17 mouse cellular contexts compared by ENCODE assay signal in the genomic region with DNA sequence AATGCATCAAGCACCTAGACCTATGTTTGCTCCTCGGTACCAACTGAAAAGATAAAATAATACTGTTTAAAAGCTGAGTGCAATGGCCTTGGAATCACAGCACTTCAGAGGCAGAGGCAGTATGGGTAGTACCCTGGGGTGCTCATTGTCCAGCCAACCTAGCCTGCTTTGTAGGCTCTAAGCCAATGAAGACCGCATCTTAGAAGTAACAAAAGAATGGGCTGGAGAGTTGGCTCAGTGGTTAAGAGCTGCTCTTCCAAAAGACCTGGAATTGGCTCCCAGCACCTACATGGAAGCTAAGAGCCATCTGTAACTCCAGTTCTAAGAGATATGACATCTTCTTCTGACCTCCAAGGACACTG.
A peak's percentile ranks its signal among the peaks of the same experiment; 100 is the strongest.
DNase-seq lines count a peak whose midpoint lies in the region; ATAC-seq and TF ChIP-seq lines count a peak whose summit lies in the region.
"Had no signal": no experiment of that assay in that cellular context is flagged by ENCODE, and none has a peak within 500 bp of the region (broad histone marks: within the 10 kb centered on the region; RNA-seq: fewer than 3 reads in every experiment).

No protein-coding gene starts in this region.

- no peak for TF ChIP-seq EP300 in heart, postnatal 0 days (IDR thresholded peaks at IDR 0.05; ENCODE audit: low read depth)

- TF ChIP-seq POLR2A in brain, embryonic 14.5 days (IDR thresholded peaks at IDR 0.05; ENCODE audit: borderline replicate concordance, extremely low read depth, insufficient read depth, insufficient read length, poor library complexity, severe bottlenecking), result no peak

- peaks cover 22% of the 10 kb centered on the region for H3K4me1 ChIP-seq in heart, embryonic 10.5 days
- H3K4me1 ChIP-seq in heart, postnatal 0 days (ENCODE audit: control insufficient read depth, insufficient read depth), result peaks cover 22% of the 10 kb centered on the region
- H3K4me1 ChIP-seq in lung, embryonic 14.5 days (ENCODE audit: insufficient read depth), result peaks cover 14% of the 10 kb centered on the region; the same call in 1 of the 2 replicates
- H3K4me1 ChIP-seq: limb, embryonic 12.5 days; midbrain, embryonic 15.5 days had no signal

- no peak for DNase-seq in heart, embryonic 10.5 days (ENCODE audit: low spot score)
- no peak for DNase-seq in heart, postnatal 10 days
- DNase-seq in heart, postnatal 0 days (ENCODE audit: low spot score), result no peak
- no peak for DNase-seq in heart, postnatal 36 days
- no peak for DNase-seq in lung, embryonic 14.5 days
- no peak for DNase-seq in lung, postnatal 10 days
- peak; percentile 24 for DNase-seq in brain, embryonic 14.5 days (ENCODE audit: low read depth)
- no peak for DNase-seq in gastrocnemius, adult 2 months
- DNase-seq: adrenal gland, postnatal 25 days; right cerebral cortex, postnatal 25 days; thymus, postnatal 25 days had no signal

- peaks cover 4% of the 10 kb centered on the region; the same call in 1 of the 2 replicates for H3K9me3 ChIP-seq in heart, embryonic 10.5 days
- H3K9me3 ChIP-seq in heart, postnatal 0 days (replicated peaks; ENCODE audit: control insufficient read depth, low read length), result no peaks in the 10 kb centered on the region
- no peaks in the 10 kb centered on the region for H3K9me3 ChIP-seq in lung, embryonic 14.5 days (ENCODE audit: low read depth, low read length)
- H3K9me3 ChIP-seq: embryonic facial prominence, embryonic 12.5 days; limb, embryonic 12.5 days; liver, embryonic 12.5 days; midbrain, embryonic 15.5 days had no signal

- TF ChIP-seq CTCF in heart, postnatal 0 days (IDR thresholded peaks at IDR 0.05; ENCODE audit: low read depth), result no peak
- no peak for TF ChIP-seq CTCF in lung, embryonic 14.5 days (IDR thresholded peaks at IDR 0.05; ENCODE audit: low read depth)
- no peak for TF ChIP-seq CTCF in brain, embryonic 14.5 days (IDR thresholded peaks at IDR 0.05; ENCODE audit: borderline replicate concordance, extremely low read depth, insufficient read depth, insufficient read length)
- TF ChIP-seq CTCF in gastrocnemius, adult 2 months (IDR thresholded peaks at IDR 0.05), result no peak

- no peaks in the 10 kb centered on the region for H3K36me3 ChIP-seq in heart, embryonic 10.5 days
- no peaks in the 10 kb centered on the region for H3K36me3 ChIP-seq in heart, postnatal 0 days (replicated peaks; ENCODE audit: control insufficient read depth, insufficient read depth, low read length)
- no peaks in the 10 kb centered on the region for H3K36me3 ChIP-seq in lung, embryonic 14.5 days (ENCODE audit: insufficient read depth)
- H3K36me3 ChIP-seq: embryonic facial prominence, embryonic 12.5 days; limb, embryonic 12.5 days; liver, embryonic 12.5 days; midbrain, embryonic 15.5 days had no signal

- H3K4me3 ChIP-seq in heart, embryonic 10.5 days, result no peak overlapping the region
- no peak overlapping the region for H3K4me3 ChIP-seq in heart, postnatal 0 days (ENCODE audit: low read depth, low read length)
- no peak overlapping the region for H3K4me3 ChIP-seq in lung, embryonic 14.5 days (ENCODE audit: low read depth, low read length)
- H3K4me3 ChIP-seq in gastrocnemius, adult 2 months, result no peak overlapping the region
- H3K4me3 ChIP-seq: embryonic facial prominence, embryonic 12.5 days; limb, embryonic 12.5 days; liver, embryonic 12.5 days; midbrain, embryonic 15.5 days had no signal

- intact Hi-C loops in heart, postnatal 10 days (cut with DNase I), result loop anchor here (5.0 kb wide), 1 partner anchor 81 kb away; no protein-coding TSS in a partner anchor
- intact Hi-C loops in heart, postnatal 36 days (cut with DNase I), result no loop called here
- intact Hi-C loops in gastrocnemius, adult 2 months (cut with DNase I), result no loop called here

- peak overlapping the region; percentile 34; the same call in 1 of the 2 replicates for H3K4me2 ChIP-seq in heart, postnatal 0 days (ENCODE audit: low read depth, low read length)
- H3K4me2 ChIP-seq in lung, embryonic 14.5 days, result peak overlapping the region; percentile 1; the same call in 1 of the 2 replicates
- H3K4me2 ChIP-seq: embryonic facial prominence, embryonic 12.5 days; limb, embryonic 12.5 days; liver, embryonic 12.5 days; midbrain, embryonic 15.5 days had no signal

- peak; percentile 15; the same call in 1 of the 2 replicates for ATAC-seq in heart, postnatal 0 days (ENCODE audit: insufficient read depth, low read depth)
- no peak for ATAC-seq in lung, embryonic 14.5 days (ENCODE audit: insufficient read depth)
- ATAC-seq: forebrain, embryonic 14.5 days; liver, embryonic 12.5 days; midbrain, embryonic 15.5 days had no signal

- H3K27ac ChIP-seq in heart, embryonic 10.5 days, result peak overlapping the region; percentile 53
- peak overlapping the region; percentile 66 for H3K27ac ChIP-seq in heart, postnatal 0 days (ENCODE audit: low read depth)
- H3K27ac ChIP-seq in lung, embryonic 14.5 days (ENCODE audit: low read depth), result peak overlapping the region; percentile 78
- no peak overlapping the region for H3K27ac ChIP-seq in gastrocnemius, adult 2 months
- H3K27ac ChIP-seq: embryonic facial prominence, embryonic 12.5 days; limb, embryonic 12.5 days; liver, embryonic 12.5 days; midbrain, embryonic 15.5 days had no signal

- WGBS in heart, embryonic 10.5 days, result 72% methylated on average over 2 of the region's 2 CpGs
- 14% methylated on average over 2 of the region's 2 CpGs for WGBS in heart, postnatal 0 days
- 43% methylated on average over 2 of the region's 2 CpGs for WGBS in lung, embryonic 14.5 days

- H3K27me3 ChIP-seq in heart, embryonic 10.5 days (ENCODE audit: insufficient read depth, poor library complexity, severe bottlenecking), result no peaks in the 10 kb centered on the region; the same call in 1 of the 2 replicates
- no peaks in the 10 kb centered on the region for H3K27me3 ChIP-seq in heart, postnatal 0 days (ENCODE audit: control insufficient read depth, insufficient read depth, low read length)
- no peaks in the 10 kb centered on the region for H3K27me3 ChIP-seq in lung, embryonic 14.5 days (ENCODE audit: insufficient read depth, low read length)
- H3K27me3 ChIP-seq: CH12.LX; embryonic facial prominence, embryonic 12.5 days; limb, embryonic 12.5 days; liver, embryonic 12.5 days; midbrain, embryonic 15.5 days had no signal

- H3K9ac ChIP-seq in heart, postnatal 0 days (replicated peaks; ENCODE audit: low read depth, low read length), result no peak overlapping the region
- no peak overlapping the region for H3K9ac ChIP-seq in lung, embryonic 14.5 days
- H3K9ac ChIP-seq: embryonic facial prominence, embryonic 12.5 days; limb, embryonic 12.5 days; liver, embryonic 12.5 days; midbrain, embryonic 15.5 days had no signal
